ENCODE assay signal across 12 mouse cellular contexts in the genomic region with DNA sequence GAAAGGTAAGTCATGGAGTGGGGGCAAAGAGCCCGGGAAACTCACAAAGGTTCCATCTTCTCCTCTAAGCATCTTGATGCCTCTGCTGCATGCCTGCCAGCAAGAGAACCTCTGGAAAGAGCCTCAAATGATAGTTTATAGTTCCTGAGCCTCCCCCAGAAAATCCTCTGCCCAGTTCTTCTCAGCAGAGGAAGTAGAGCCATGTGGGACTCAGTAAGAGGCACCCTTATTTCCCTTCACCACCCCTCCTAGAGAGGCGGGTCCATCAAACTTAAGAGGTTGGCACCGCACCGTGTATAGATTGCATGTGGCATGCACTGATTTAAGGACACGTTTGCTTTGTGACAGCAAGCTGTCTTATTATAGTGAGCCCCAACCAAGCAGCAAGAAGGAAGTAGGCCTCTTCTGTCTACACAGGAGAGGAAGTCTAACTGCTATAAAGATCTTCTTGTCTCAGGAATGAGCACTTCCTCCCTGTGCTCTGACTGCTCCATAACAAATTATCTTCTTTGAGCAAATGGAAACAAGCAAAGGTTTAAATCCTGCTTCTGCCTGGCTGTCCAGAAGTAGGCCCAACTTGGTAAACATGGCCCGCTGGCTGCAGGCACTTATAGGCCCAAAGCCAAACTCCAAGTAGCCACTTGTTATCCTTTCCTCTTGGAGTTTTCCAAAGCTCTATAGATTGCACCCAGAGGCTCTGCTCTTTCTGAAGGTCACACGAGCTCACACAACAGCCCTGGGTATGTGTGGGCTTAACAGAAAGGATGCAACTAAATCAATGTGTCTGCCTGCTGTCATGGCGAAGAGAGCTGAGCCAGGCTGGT.
DNase-seq lines count a peak whose midpoint lies in the region; ATAC-seq and TF ChIP-seq lines count a peak whose summit lies in the region.
"Had no signal": no experiment of that assay in that cellular context is flagged by ENCODE, and none has a peak within 500 bp of the region (broad histone marks: within the 10 kb centered on the region; RNA-seq: fewer than 3 reads in every experiment).

No protein-coding gene starts in this region.

- 0 out of 2 replicates have a peak, but pooled peaks cover 9% of the 10 kb centered on the region for H3K4me1 ChIP-seq in heart, embryonic 15.5 days (replicated peaks)
- H3K4me1 ChIP-seq in spleen, adult 2 months (ENCODE audit: control insufficient read depth, insufficient read depth, insufficient read length), result peaks cover 2% of the 10 kb centered on the region; the same call in 1 of the 2 replicates
- peaks cover 8% of the 10 kb centered on the region; the same call in 1 of the 2 replicates for H3K4me1 ChIP-seq in lung, postnatal 0 days (ENCODE audit: insufficient read depth, low read depth, low read length)
- no peaks in the 10 kb centered on the region for H3K4me1 ChIP-seq in stomach, postnatal 0 days (replicated peaks; ENCODE audit: control insufficient read depth, insufficient read depth)
- no peaks in the 10 kb centered on the region for H3K4me1 ChIP-seq in hindbrain, embryonic 14.5 days (replicated peaks; ENCODE audit: control insufficient read depth, insufficient read depth, low read length)

- no peak for ATAC-seq in heart, embryonic 15.5 days (replicated peaks; ENCODE audit: insufficient number of reproducible peaks, insufficient read depth, low FRiP score, low read depth)
- ATAC-seq in lung, postnatal 0 days, result peak; percentile 51
- ATAC-seq in stomach, postnatal 0 days (ENCODE audit: low FRiP score, low TSS enrichment), result no peak
- no peak for ATAC-seq in hindbrain, embryonic 14.5 days (ENCODE audit: low FRiP score)

- no peaks in the 10 kb centered on the region for H3K36me3 ChIP-seq in heart, embryonic 15.5 days
- no peaks in the 10 kb centered on the region for H3K36me3 ChIP-seq in spleen, adult 2 months (ENCODE audit: control insufficient read depth, insufficient read depth, low read length)
- H3K36me3 ChIP-seq in lung, postnatal 0 days (ENCODE audit: insufficient read depth, low read length), result no peaks in the 10 kb centered on the region
- no peaks in the 10 kb centered on the region for H3K36me3 ChIP-seq in stomach, postnatal 0 days (ENCODE audit: control insufficient read depth, insufficient read depth, low read length)
- no peaks in the 10 kb centered on the region for H3K36me3 ChIP-seq in hindbrain, embryonic 14.5 days (replicated peaks; ENCODE audit: control insufficient read depth, insufficient read depth)

- TF ChIP-seq EP300 in lung, postnatal 0 days (IDR thresholded peaks at IDR 0.05), result no peak
- no peak for TF ChIP-seq EP300 in stomach, postnatal 0 days (optimal IDR thresholded peaks at IDR 0.05)

- no peak overlapping the region for H3K4me3 ChIP-seq in heart, embryonic 15.5 days
- H3K4me3 ChIP-seq in spleen, adult 2 months (ENCODE audit: extremely low read depth, insufficient read depth, insufficient read length), result no peak overlapping the region
- no peak overlapping the region for H3K4me3 ChIP-seq in lung, postnatal 0 days (ENCODE audit: low read depth, low read length)
- no peak overlapping the region for H3K4me3 ChIP-seq in stomach, postnatal 0 days (ENCODE audit: low read depth, low read length)
- H3K4me3 ChIP-seq in hindbrain, embryonic 14.5 days (replicated peaks; ENCODE audit: low read length), result no peak overlapping the region
- H3K4me3 ChIP-seq: gastrocnemius, adult 2 months had no signal

- H3K27me3 ChIP-seq in heart, embryonic 15.5 days, result no peaks in the 10 kb centered on the region
- no peaks in the 10 kb centered on the region for H3K27me3 ChIP-seq in spleen, adult 2 months (ENCODE audit: control insufficient read depth, insufficient read depth, low read length)
- no peaks in the 10 kb centered on the region for H3K27me3 ChIP-seq in lung, postnatal 0 days (replicated peaks; ENCODE audit: insufficient read depth, low read length)
- no peaks in the 10 kb centered on the region for H3K27me3 ChIP-seq in stomach, postnatal 0 days (ENCODE audit: control insufficient read depth, insufficient read depth, low read length)
- H3K27me3 ChIP-seq in hindbrain, embryonic 14.5 days (ENCODE audit: control insufficient read depth, insufficient read depth, low read length), result no peaks in the 10 kb centered on the region

- no peak for TF ChIP-seq CTCF in spleen, adult 2 months (IDR thresholded peaks at IDR 0.05; ENCODE audit: extremely low read depth, insufficient read depth, insufficient read length, insufficient replicate concordance)
- no peak for TF ChIP-seq CTCF in lung, postnatal 0 days (IDR thresholded peaks at IDR 0.05)
- no peak for TF ChIP-seq CTCF in stomach, postnatal 0 days (IDR thresholded peaks at IDR 0.05; ENCODE audit: low read depth)

- no peak for TF ChIP-seq POLR2A in spleen, adult 2 months (IDR thresholded peaks at IDR 0.05; ENCODE audit: low read depth, low read length)

- 0 out of 2 replicates have a peak overlapping the region, but pooled peaks have one; percentile 4 for H3K27ac ChIP-seq in heart, embryonic 15.5 days
- H3K27ac ChIP-seq in spleen, adult 2 months (ENCODE audit: insufficient read depth, low read length), result peak overlapping the region; percentile 7; the same call in 1 of the 2 replicates
- 0 out of 2 replicates have a peak overlapping the region, but pooled peaks have one; percentile 0 for H3K27ac ChIP-seq in lung, postnatal 0 days (ENCODE audit: low read length)
- H3K27ac ChIP-seq in stomach, postnatal 0 days (replicated peaks), result 0 out of 2 replicates have a peak overlapping the region, but pooled peaks have one; percentile 13
- no peak overlapping the region for H3K27ac ChIP-seq in hindbrain, embryonic 14.5 days
- H3K27ac ChIP-seq: gastrocnemius, adult 2 months had no signal

- 64% methylated on average over 8 of the region's 8 CpGs for WGBS in heart, embryonic 15.5 days
- WGBS in spleen, adult 2 months, result 40% methylated on average over 8 of the region's 8 CpGs
- 42% methylated on average over 8 of the region's 8 CpGs for WGBS in lung, postnatal 0 days
- WGBS in stomach, postnatal 0 days, result 56% methylated on average over 8 of the region's 8 CpGs
- WGBS in hindbrain, embryonic 14.5 days, result 84% methylated on average over 8 of the region's 8 CpGs

- intact Hi-C loops in gastrocnemius, postnatal 36 days (cut with DNase I), result no loop called here

- DNase-seq in heart, adult 11 months, result no peak
- no peak for DNase-seq in spleen, adult 2 months (ENCODE audit: low read depth in 1 of 2, low spot score in 2 of 2)
- no peak for DNase-seq in spleen, postnatal 36 days (ENCODE audit: low spot score in 2 of 2)
- DNase-seq in lung, postnatal 0 days (ENCODE audit: low spot score), result peak; percentile 49
- no peak for DNase-seq in stomach, postnatal 0 days (ENCODE audit: low spot score)
- DNase-seq in hindbrain, embryonic 14.5 days (ENCODE audit: low spot score), result no peak
- no peak for DNase-seq in gastrocnemius, postnatal 36 days
- DNase-seq: gastrocnemius, adult 2 months; kidney, postnatal 10 days; left cerebral cortex, postnatal 4 days; right cerebral cortex, postnatal 25 days had no signal

- no peak overlapping the region for H3K9ac ChIP-seq in heart, embryonic 15.5 days
- H3K9ac ChIP-seq in lung, postnatal 0 days (replicated peaks; ENCODE audit: low read depth), result no peak overlapping the region
- H3K9ac ChIP-seq in stomach, postnatal 0 days (ENCODE audit: low read length), result no peak overlapping the region
- H3K9ac ChIP-seq in hindbrain, embryonic 14.5 days, result no peak overlapping the region

- no peak overlapping the region for H3K4me2 ChIP-seq in heart, embryonic 15.5 days
- no peak overlapping the region for H3K4me2 ChIP-seq in lung, postnatal 0 days (replicated peaks; ENCODE audit: low read depth, low read length)
- no peak overlapping the region for H3K4me2 ChIP-seq in stomach, postnatal 0 days (replicated peaks; ENCODE audit: low read depth)
- H3K4me2 ChIP-seq in hindbrain, embryonic 14.5 days (replicated peaks), result no peak overlapping the region

- no peaks in the 10 kb centered on the region for H3K9me3 ChIP-seq in heart, embryonic 15.5 days (replicated peaks)
- no peaks in the 10 kb centered on the region for H3K9me3 ChIP-seq in lung, postnatal 0 days (ENCODE audit: low read length)
- no peaks in the 10 kb centered on the region for H3K9me3 ChIP-seq in stomach, postnatal 0 days (ENCODE audit: control insufficient read depth, low read length)
- no peaks in the 10 kb centered on the region for H3K9me3 ChIP-seq in hindbrain, embryonic 14.5 days (ENCODE audit: control insufficient read depth, low read length)
